Mouse (Mus musculus) common myeloid progenitor, adult 5-6 weeks (primary cell): ENCODE measurements at regions not wholly inside any gene's neighbourhood (a gene's known extent, or its start where the extent isn't known, plus 50 kb on each side); places are given as distances from the start of the nearest gene placed in this dataset.
"Not testable (repeated sequence)": the region's sequence is repeated elsewhere in the genome, so short reads cannot be mapped to it uniquely, and the experiment has no call there.

ENCODE experiments used
- ATAC-seq: replicated peaks from 2 replicates; pipeline ENCODE4 v1.8.0; 2016; ENCODE audit warnings: low read depth, mild to moderate bottlenecking, moderate TSS enrichment, inconsistent platforms; ENCODE audit not compliant: poor library complexity, severe bottlenecking

- ATAC-seq: 0 out of 2 replicates have a peak, but pooled peaks have one; percentile 62
These were observed 53.5 kb downstream of the Adam6a start for GRCm38 (mm10) chr12:113597163-113597562.

GRCm38 (mm10) chr12:113610924-113611323 lies 67.2 kb downstream of the Adam6a start:
- peak; percentile 62 for ATAC-seq

GRCm38 (mm10) chr12:113625221-113625620 lies 81.5 kb downstream of the Adam6a start:
- ATAC-seq: peak; percentile 74

GRCm38 (mm10) chr12:113630803-113631202 lies 87.1 kb downstream of the Adam6a start:
- not testable (repeated sequence) for ATAC-seq
